Mouse (Mus musculus): Measurements from ENCODE around the gene H2-Ab1. TPM values are rescaled to one million over a fixed set of nuclear protein-coding genes. Genes with fewer than 3 reads are reported as not detected.
A peak's percentile ranks its signal among the peaks of the same experiment; 100 is the strongest.

The H2-Ab1 gene
- total and polyA plus RNA-seq, 2 experiments from 2014 or later = 0.69 to 2.0 TPM

DNA sequence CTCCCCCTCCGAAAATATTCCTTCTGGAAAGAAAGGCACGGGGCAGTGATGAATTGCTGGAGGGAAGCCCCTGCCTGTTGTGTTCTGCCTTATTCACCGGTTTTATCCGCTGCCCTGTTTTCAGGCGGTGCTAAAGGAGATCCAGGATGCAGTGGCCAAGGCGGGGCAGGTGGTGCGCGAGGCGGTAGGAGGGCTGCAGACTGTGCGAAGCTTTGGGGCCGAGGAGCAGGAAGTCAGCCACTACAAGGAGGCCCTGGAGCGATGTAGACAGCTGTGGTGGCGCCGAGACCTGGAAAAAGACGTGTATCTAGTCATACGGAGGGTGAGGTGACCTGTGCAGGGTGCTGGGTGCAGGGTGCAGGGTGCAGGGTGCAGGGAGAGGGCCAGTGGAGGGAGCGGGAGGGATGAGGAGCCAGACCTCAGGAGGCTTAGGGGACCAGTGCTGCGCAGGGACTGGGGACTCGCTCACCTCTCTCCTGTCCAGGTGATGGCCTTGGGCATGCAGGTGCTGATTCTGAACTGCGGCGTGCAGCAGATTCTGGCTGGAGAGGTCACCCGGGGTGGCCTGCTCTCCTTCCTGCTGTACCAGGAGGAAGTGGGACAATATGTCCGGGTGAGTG is 45.6 kb upstream of the H2-Ab1 start:
- no peak for DNase-seq (ENCODE audit: low spot score)
- WGBS = 25% methylated on average over 23 of the region's 23 CpGs
- Histone ChIP-seq H3K9ac (replicated peaks; ENCODE audit: low read depth, low read length) (no peak overlapping the region), H3K4me2 (ENCODE audit: low read depth, low read length) (peak overlapping the region; percentile 23; the same call in 1 of the 2 replicates), H3K27me3 (ENCODE audit: control insufficient read depth, insufficient read depth, low read length) (peaks cover 25% of the 10 kb centered on the region), H3K27ac (ENCODE audit: low read depth) (no peak overlapping the region; the same call in 1 of the 2 replicates), H3K4me1 (ENCODE audit: control insufficient read depth, insufficient read depth) (no peaks in the 10 kb centered on the region), H3K9me3 (replicated peaks; ENCODE audit: control insufficient read depth, low read length) (0 out of 2 replicates have a peak, but pooled peaks cover 2% of the 10 kb centered on the region), H3K4me3 (ENCODE audit: low read depth, low read length) (no peak overlapping the region; the same call in 1 of the 2 replicates), H3K36me3 (replicated peaks; ENCODE audit: control insufficient read depth, insufficient read depth, low read length) (peaks cover 5% of the 10 kb centered on the region; the same call in 1 of the 2 replicates)
- TF ChIP-seq CTCF (IDR thresholded peaks at IDR 0.05; ENCODE audit: low read depth) (no peak), EP300 (IDR thresholded peaks at IDR 0.05; ENCODE audit: low read depth) (no peak)
- no peak for ATAC-seq (ENCODE audit: insufficient read depth, low read depth)

DNA sequence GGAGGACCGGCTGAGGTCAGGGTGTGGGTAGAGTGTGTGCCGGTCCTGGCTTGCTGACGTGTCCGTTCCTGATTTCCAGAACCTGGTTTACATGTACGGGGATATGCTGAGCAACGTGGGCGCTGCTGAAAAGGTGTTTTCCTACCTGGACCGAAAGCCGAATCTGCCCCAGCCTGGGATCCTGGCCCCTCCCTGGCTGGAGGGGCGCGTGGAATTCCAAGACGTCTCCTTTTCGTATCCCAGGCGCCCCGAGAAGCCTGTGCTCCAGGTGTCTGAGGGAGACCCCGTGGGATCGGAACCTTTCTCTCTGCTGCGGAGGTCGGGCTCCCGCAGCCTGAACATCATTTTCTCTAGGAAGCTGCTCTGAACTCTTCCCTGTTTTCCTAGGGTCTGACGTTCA is 43.6 kb upstream of the H2-Ab1 start:
- WGBS = 46% methylated on average over 21 of the region's 21 CpGs

DNA sequence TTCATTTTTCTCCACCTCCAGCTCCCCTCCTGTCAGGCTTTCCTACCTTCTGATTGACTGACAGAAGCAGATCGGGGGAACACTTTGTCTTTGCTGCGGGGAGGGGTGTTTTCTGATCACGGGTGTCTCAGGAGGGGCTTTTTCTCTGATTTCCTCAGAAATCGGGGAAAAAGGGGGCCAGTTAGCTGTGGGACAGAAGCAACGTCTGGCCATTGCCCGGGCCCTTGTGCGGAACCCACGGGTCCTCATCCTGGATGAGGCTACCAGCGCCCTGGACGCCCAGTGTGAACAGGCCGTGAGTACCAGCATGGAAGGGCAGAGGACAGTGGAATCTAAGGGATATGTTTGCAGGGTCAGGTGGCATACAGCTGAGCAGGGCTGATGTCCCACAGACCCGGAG is 42.3 kb upstream of the H2-Ab1 start:
- Histone ChIP-seq H3K4me3 (ENCODE audit: low read depth, low read length) (no peak overlapping the region), H3K36me3 (replicated peaks; ENCODE audit: control insufficient read depth, insufficient read depth, low read length) (peaks cover 5% of the 10 kb centered on the region; the same call in 1 of the 2 replicates), H3K9ac (replicated peaks; ENCODE audit: low read depth, low read length) (no peak overlapping the region), H3K4me1 (ENCODE audit: control insufficient read depth, insufficient read depth) (no peaks in the 10 kb centered on the region), H3K9me3 (replicated peaks; ENCODE audit: control insufficient read depth, low read length) (no peaks in the 10 kb centered on the region), H3K27ac (ENCODE audit: low read depth) (no peak overlapping the region), H3K4me2 (ENCODE audit: low read depth, low read length) (no peak overlapping the region), H3K27me3 (ENCODE audit: control insufficient read depth, insufficient read depth, low read length) (peaks cover 25% of the 10 kb centered on the region)
- TF ChIP-seq EP300 (IDR thresholded peaks at IDR 0.05; ENCODE audit: low read depth) (no peak), CTCF (IDR thresholded peaks at IDR 0.05; ENCODE audit: low read depth) (no peak)
- no peak for DNase-seq (ENCODE audit: low spot score)
- no peak for ATAC-seq (ENCODE audit: insufficient read depth, low read depth)
- 82% methylated on average over 12 of the region's 12 CpGs for WGBS

More for the DNA sequence above, 43.6 kb upstream of the H2-Ab1 start:
- Histone ChIP-seq H3K27me3 (ENCODE audit: control insufficient read depth, insufficient read depth, low read length) (peaks cover 25% of the 10 kb centered on the region), H3K9ac (replicated peaks; ENCODE audit: low read depth, low read length) (no peak overlapping the region), H3K27ac (ENCODE audit: low read depth) (no peak overlapping the region), H3K4me3 (ENCODE audit: low read depth, low read length) (no peak overlapping the region), H3K4me1 (ENCODE audit: control insufficient read depth, insufficient read depth) (no peaks in the 10 kb centered on the region), H3K9me3 (replicated peaks; ENCODE audit: control insufficient read depth, low read length) (0 out of 2 replicates have a peak, but pooled peaks cover 2% of the 10 kb centered on the region), H3K36me3 (replicated peaks; ENCODE audit: control insufficient read depth, insufficient read depth, low read length) (peaks cover 5% of the 10 kb centered on the region; the same call in 1 of the 2 replicates), H3K4me2 (ENCODE audit: low read depth, low read length) (no peak overlapping the region)
- DNase-seq (ENCODE audit: low spot score) = no peak
- TF ChIP-seq EP300 (IDR thresholded peaks at IDR 0.05; ENCODE audit: low read depth) (no peak), CTCF (IDR thresholded peaks at IDR 0.05; ENCODE audit: low read depth) (no peak)
- ATAC-seq (ENCODE audit: insufficient read depth, low read depth) = no peak

GRCm38 (mm10) chr17:34217216-34217928 is 40.1 kb upstream of the H2-Ab1 start:
- WGBS = 78% methylated on average over 8 of the region's 8 CpGs
- peaks cover 5% of the 10 kb centered on the region; the same call in 1 of the 2 replicates for H3K36me3 ChIP-seq (replicated peaks; ENCODE audit: control insufficient read depth, insufficient read depth, low read length)
- no peaks in the 10 kb centered on the region for H3K4me1 ChIP-seq (ENCODE audit: control insufficient read depth, insufficient read depth)
- no peak overlapping the region for H3K27ac ChIP-seq (ENCODE audit: low read depth)
- H3K9me3 ChIP-seq (replicated peaks; ENCODE audit: control insufficient read depth, low read length) = no peaks in the 10 kb centered on the region
- no peak overlapping the region for H3K9ac ChIP-seq (replicated peaks; ENCODE audit: low read depth, low read length)
- no peak overlapping the region for H3K4me2 ChIP-seq (ENCODE audit: low read depth, low read length)
- peaks cover 20% of the 10 kb centered on the region for H3K27me3 ChIP-seq (ENCODE audit: control insufficient read depth, insufficient read depth, low read length)
- no peak overlapping the region for H3K4me3 ChIP-seq (ENCODE audit: low read depth, low read length)
- DNase-seq (ENCODE audit: low spot score) = no peak
- ATAC-seq (ENCODE audit: insufficient read depth, low read depth) = no peak
- TF ChIP-seq CTCF (IDR thresholded peaks at IDR 0.05; ENCODE audit: low read depth) = no peak
- TF ChIP-seq EP300 (IDR thresholded peaks at IDR 0.05; ENCODE audit: low read depth) = no peak

DNA sequence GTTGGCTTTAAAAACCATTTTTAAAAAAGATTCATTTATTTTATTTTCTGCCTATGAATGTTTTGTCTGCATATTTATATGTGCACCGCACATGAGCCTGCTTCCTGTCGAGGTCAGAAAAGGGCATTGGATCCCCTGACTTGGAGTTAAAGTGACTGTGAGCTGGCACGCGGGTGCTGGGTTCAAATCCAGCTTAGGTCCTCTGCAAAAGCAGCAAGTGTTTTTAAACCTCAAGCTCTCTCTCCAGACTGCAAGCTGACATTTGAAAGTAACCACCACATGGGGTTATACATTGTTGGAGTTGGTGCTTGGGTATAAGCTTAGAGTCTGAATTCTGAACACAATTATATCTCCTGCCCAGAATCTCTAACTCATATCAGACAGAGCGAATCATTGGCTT is 39.5 kb upstream of the H2-Ab1 start:
- WGBS = 81% methylated on average over 5 of the region's 5 CpGs
- Histone ChIP-seq H3K9ac (replicated peaks; ENCODE audit: low read depth, low read length) (no peak overlapping the region), H3K9me3 (replicated peaks; ENCODE audit: control insufficient read depth, low read length) (no peaks in the 10 kb centered on the region), H3K27ac (ENCODE audit: low read depth) (no peak overlapping the region), H3K4me3 (ENCODE audit: low read depth, low read length) (no peak overlapping the region), H3K4me2 (ENCODE audit: low read depth, low read length) (no peak overlapping the region), H3K36me3 (replicated peaks; ENCODE audit: control insufficient read depth, insufficient read depth, low read length) (0 out of 2 replicates have a peak, but pooled peaks cover 5% of the 10 kb centered on the region), H3K4me1 (ENCODE audit: control insufficient read depth, insufficient read depth) (no peaks in the 10 kb centered on the region), H3K27me3 (ENCODE audit: control insufficient read depth, insufficient read depth, low read length) (peaks cover 15% of the 10 kb centered on the region; the same call in 1 of the 2 replicates)
- TF ChIP-seq EP300 (IDR thresholded peaks at IDR 0.05; ENCODE audit: low read depth) = no peak
- ATAC-seq (ENCODE audit: insufficient read depth, low read depth) (no peak), DNase-seq (ENCODE audit: low spot score) (no peak)
